In genomic region chr9:46891829-46892228, GRCm38 (mm10) we compare ENCODE assay signal across 24 mouse cellular contexts.
"Had no signal": no experiment of that assay in that cellular context is flagged by ENCODE, and none has a peak within 500 bp of the region (broad histone marks: within the 10 kb centered on the region; RNA-seq: fewer than 3 reads in every experiment).

No protein-coding gene starts in this region.

- H3K9me3 ChIP-seq: heart, embryonic 13.5 days; heart, embryonic 15.5 days; hindbrain, embryonic 13.5 days; hindbrain, embryonic 15.5 days; intestine, embryonic 15.5 days; kidney, embryonic 15.5 days; limb, embryonic 13.5 days; limb, embryonic 15.5 days; liver, embryonic 12.5 days had no signal

- H3K27ac ChIP-seq: heart, adult 2 months; heart, embryonic 13.5 days; heart, embryonic 15.5 days; hindbrain, embryonic 13.5 days; hindbrain, embryonic 15.5 days; hindbrain, postnatal 0 days; intestine, embryonic 15.5 days; kidney, embryonic 15.5 days; kidney, postnatal 0 days; layer of hippocampus, adult 2 months; limb, embryonic 13.5 days; limb, embryonic 15.5 days; liver, embryonic 12.5 days; liver, embryonic 14.5 days had no signal

- ATAC-seq: hindbrain, postnatal 0 days; intestine, embryonic 15.5 days; intestine, postnatal 0 days; liver, embryonic 12.5 days had no signal

- DNase-seq: gastrocnemius, postnatal 14 days; gastrocnemius, postnatal 36 days; heart, adult 2 months; heart, postnatal 14 days; heart, postnatal 36 days; kidney, adult 18-20 months; kidney, postnatal 14 days; kidney, postnatal 4 days; layer of hippocampus, postnatal 36 days; left cerebral cortex, postnatal 4 days had no signal

- H3K4me1 ChIP-seq: heart, embryonic 13.5 days; heart, embryonic 15.5 days; hindbrain, embryonic 15.5 days; intestine, embryonic 15.5 days; kidney, embryonic 15.5 days; limb, embryonic 13.5 days; limb, embryonic 15.5 days; liver, embryonic 12.5 days had no signal

- H3K4me3 ChIP-seq: heart, adult 2 months; heart, embryonic 13.5 days; heart, embryonic 15.5 days; hindbrain, embryonic 13.5 days; hindbrain, embryonic 15.5 days; intestine, embryonic 15.5 days; kidney, embryonic 15.5 days; layer of hippocampus, adult 2 months; limb, embryonic 13.5 days; limb, embryonic 15.5 days; liver, embryonic 12.5 days had no signal

- H3K36me3 ChIP-seq: heart, embryonic 13.5 days; heart, embryonic 15.5 days; hindbrain, embryonic 13.5 days; hindbrain, embryonic 15.5 days; intestine, embryonic 15.5 days; kidney, embryonic 15.5 days; limb, embryonic 13.5 days; limb, embryonic 15.5 days; liver, embryonic 12.5 days had no signal

- H3K9ac ChIP-seq: heart, embryonic 13.5 days; heart, embryonic 15.5 days; hindbrain, embryonic 13.5 days; hindbrain, embryonic 15.5 days; intestine, embryonic 15.5 days; kidney, embryonic 15.5 days; limb, embryonic 13.5 days; limb, embryonic 15.5 days; liver, embryonic 12.5 days; liver, embryonic 14.5 days had no signal
